Mouse (Mus musculus) spleen, adult 2 months (tissue): Measurements from ENCODE around the gene Atxn1.

Experiments used
- CTCF ChIP-seq: fragments of 200-500 bp; IDR thresholded peaks from 2 replicates; pipeline ENCODE4 v1.5.1; 2011; ENCODE audit warnings: mild to moderate bottlenecking, inconsistent platforms; ENCODE audit not compliant: insufficient read depth, insufficient read length, insufficient replicate concordance; ENCODE audit errors: extremely low read depth
- POLR2A ChIP-seq: fragments of 200-500 bp; IDR thresholded peaks from 2 replicates; pipeline ENCODE4 v1.6.1; 2011; ENCODE audit warnings: low read depth, low read length, inconsistent platforms

DNA sequence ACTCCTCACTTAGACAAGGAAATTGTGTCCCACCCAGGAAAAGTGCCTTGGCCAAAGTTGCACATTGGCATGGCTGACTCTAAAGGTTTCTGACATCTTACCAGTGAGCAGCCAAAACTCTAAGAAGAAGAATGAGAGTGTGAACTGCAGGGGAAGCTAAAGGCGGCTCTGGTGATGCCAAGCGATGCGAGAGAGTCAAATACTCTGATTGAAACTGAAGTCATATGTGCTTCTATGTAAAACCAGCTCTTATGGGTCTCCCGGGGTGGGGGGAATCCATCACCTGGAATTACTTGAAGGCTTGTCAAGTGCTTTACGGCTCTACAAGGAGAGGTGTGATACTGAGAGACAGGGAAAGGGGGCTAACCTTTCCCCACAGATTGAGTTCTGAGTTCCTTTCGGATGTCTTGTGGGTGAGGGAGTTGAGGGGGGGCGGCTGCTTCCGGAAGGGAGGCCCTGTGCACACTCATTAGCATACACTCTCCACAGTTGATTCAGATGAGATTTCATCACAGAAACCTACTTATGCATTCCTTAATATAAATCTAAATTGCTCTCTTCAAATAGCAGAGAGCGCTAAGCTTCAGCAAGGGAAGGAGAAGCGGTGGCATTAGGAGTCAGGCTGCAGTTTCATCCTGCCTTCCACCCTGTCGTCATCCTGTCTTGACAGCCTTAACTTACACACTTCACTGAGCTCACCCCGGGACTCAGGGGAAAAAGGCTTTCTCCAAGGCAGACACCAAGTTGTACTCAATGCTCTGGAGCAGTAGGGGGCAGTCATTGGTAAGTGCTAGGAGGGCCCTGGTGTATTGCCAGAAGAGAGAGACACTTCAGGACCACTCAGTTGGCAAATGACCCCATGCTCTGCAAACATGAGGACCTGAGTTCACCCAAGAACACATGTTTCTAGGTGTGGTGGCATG is 218.7 kb downstream of the Atxn1 start:
- TF ChIP-seq CTCF: peak; percentile 3; the same call in 1 of the 2 replicates
- TF ChIP-seq POLR2A: no peak
